Mouse (Mus musculus) B cell, adult 2 months (primary cell): ENCODE measurements around the gene Them7.
A peak's percentile ranks its signal among the peaks of the same experiment; 100 is the strongest.

Source experiments
- DNase-seq, 2 experiments: peaks; one replicate each; pipeline ENCODE4 v3.0.0; 2022

The Them7 gene

DNA sequence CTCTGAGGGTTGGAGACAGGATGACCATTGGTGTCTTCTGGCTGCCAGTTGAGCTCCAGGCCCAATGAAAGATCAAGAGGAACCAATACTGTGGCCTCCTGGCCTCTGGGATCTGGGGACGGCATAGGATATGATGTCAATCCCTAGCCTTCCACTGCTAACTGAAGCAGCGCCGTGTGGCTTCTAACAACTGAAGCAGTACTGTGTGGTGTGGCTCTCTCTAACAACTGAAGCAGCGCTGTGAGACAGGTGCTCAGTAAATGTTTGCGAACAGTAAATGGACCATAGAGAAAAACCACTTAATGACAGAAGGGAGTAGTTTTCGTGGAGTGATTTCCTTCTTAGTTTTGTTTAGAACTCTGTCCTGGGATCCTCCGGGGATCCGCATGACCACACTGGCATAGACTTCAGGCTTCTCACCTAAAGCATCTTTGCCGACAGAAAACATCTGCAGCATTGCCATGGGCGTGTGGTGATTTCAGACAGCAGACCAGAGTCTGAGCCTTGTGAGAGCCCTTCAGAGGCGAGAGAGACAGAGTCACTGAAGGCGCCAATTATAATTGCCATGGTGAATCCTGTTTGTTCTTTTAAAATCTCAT is 194.6 kb downstream of the Them7 start:
- no peak for DNase-seq

DNA sequence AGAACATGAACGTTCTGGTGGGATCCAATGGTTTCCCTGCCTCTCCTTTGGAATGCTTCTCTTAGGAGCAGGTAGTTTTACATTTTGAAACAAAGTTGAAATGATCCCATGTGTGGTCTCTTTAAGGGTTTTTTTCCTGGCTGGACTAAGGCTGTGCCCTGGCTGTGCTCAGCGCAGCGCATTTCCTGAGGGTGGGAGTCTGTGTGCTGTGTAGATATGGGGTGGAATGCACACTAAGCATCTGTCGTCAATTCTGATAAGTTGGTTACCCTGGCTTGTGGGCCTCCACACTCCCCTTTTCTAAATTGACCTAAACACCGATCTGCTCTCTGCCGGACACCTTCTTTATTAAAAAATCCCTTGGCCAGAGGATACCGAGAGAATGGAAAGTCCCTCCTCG is 203.3 kb downstream of the Them7 start:
- DNase-seq = no peak

DNA sequence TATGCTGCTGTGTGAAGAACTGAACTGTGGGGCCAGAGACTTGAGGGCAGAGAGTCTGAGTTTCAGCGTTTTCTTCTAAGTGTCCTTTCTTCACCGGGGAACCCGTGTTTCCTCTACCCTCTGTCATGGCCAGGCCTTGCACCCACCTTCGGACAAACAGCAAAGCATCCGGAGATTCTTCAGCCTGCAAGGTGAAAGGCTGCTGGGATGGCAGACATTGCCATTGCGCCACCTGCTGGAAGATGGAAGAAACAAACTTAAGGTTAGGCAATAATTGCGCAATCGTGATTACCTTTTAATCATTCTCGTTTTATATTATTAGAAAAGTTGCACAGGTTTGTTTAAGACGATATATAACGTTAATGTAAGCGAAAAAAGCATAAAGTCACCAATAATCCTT is 203.9 kb downstream of the Them7 start:
- DNase-seq = peak; percentile 62 to 64

DNA sequence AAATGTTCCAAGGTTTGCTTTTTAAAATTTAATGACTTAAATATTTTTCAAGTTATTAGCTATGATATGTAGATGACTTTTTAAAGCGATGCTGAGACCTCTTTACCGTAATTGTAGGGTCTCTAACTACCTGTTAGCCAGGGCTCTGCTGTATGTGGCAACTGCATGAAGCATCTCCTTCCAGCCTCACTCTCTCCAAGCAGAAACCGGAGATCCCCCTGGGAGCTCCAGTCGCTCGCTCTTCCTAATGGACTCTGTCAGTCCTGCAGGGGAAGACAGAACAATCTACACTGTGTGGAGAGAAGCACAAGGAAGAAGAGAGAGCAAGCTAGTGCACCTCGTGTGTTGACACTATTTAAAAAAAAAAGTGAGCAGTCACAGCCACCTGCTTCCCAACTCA is 204.3 kb downstream of the Them7 start:
- DNase-seq = no peak
